Mouse (Mus musculus): Measurements from ENCODE around the gene Gm4969. TPM values are rescaled to one million over a fixed set of nuclear protein-coding genes. Genes with fewer than 3 reads are reported as not detected.
A peak's percentile ranks its signal among the peaks of the same experiment; 100 is the strongest.

The Gm4969 gene
- polyA plus RNA-seq, 1 experiment from 2014 or later: 8.2 TPM

- Histone ChIP-seq H3K27me3 (replicated peaks) (peaks cover 44% of the 10 kb centered on the region), H3K9ac (replicated peaks) (peak overlapping the region; percentile 26; the same call in 1 of the 2 replicates), H3K36me3 (peaks cover 26% of the 10 kb centered on the region), H3K9me3 (replicated peaks) (no peaks in the 10 kb centered on the region), H3K27ac (replicated peaks) (peak overlapping the region; percentile 71), H3K4me3 (replicated peaks) (peak overlapping the region; percentile 54; the same call in 1 of the 2 replicates), H3K4me1 (peaks cover 58% of the 10 kb centered on the region), H3K4me2 (peak overlapping the region; percentile 98)
- peak; percentile 36; the same call in 1 of the 2 replicates for ATAC-seq (ENCODE audit: low FRiP score)
- WGBS: 5% methylated on average over 38 of the region's 38 CpGs
Observed at GRCm38 (mm10) chr7:19092381-19093173, 25.6 kb downstream of the Gm4969 start.

GRCm38 (mm10) chr7:19091913-19092312 lies 26.3 kb downstream of the Gm4969 start:
- Histone ChIP-seq H3K4me2 (no peak overlapping the region; the same call in 1 of the 2 replicates), H3K4me3 (replicated peaks) (no peak overlapping the region), H3K36me3 (peaks cover 32% of the 10 kb centered on the region), H3K9me3 (replicated peaks) (no peaks in the 10 kb centered on the region), H3K9ac (replicated peaks) (peak overlapping the region; percentile 26; the same call in 1 of the 2 replicates), H3K4me1 (peaks cover 53% of the 10 kb centered on the region), H3K27me3 (replicated peaks) (peaks cover 42% of the 10 kb centered on the region), H3K27ac (replicated peaks) (0 out of 2 replicates have a peak overlapping the region, but pooled peaks have one; percentile 71)
- WGBS: 42% methylated on average over 17 of the region's 17 CpGs
- no peak for ATAC-seq (ENCODE audit: low FRiP score)

GRCm38 (mm10) chr7:19088813-19089212 lies 29.4 kb downstream of the Gm4969 start:
- peaks cover 34% of the 10 kb centered on the region for H3K36me3 ChIP-seq
- no peak overlapping the region for H3K27ac ChIP-seq (replicated peaks)
- no peak overlapping the region for H3K4me2 ChIP-seq
- H3K27me3 ChIP-seq (replicated peaks): peaks cover 24% of the 10 kb centered on the region
- peaks cover 44% of the 10 kb centered on the region for H3K4me1 ChIP-seq
- no peaks in the 10 kb centered on the region for H3K9me3 ChIP-seq (replicated peaks)
- H3K4me3 ChIP-seq (replicated peaks): no peak overlapping the region
- no peak overlapping the region for H3K9ac ChIP-seq (replicated peaks)
- ATAC-seq (ENCODE audit: low FRiP score): no peak
- WGBS: 48% methylated on average over 10 of the region's 10 CpGs

- peaks cover 49% of the 10 kb centered on the region for H3K36me3 ChIP-seq
Observed at GRCm38 (mm10) chr7:19086760-19087159, 31.4 kb downstream of the Gm4969 start.

GRCm38 (mm10) chr7:19086042-19086441 lies 32.1 kb downstream of the Gm4969 start:
- 16% methylated on average over 14 of the region's 14 CpGs for WGBS

More at GRCm38 (mm10) chr7:19086760-19087159, 31.4 kb downstream of the Gm4969 start:
- Histone ChIP-seq H3K4me2 (no peak overlapping the region), H3K27ac (replicated peaks) (no peak overlapping the region), H3K9ac (replicated peaks) (no peak overlapping the region), H3K27me3 (replicated peaks) (peaks cover 18% of the 10 kb centered on the region), H3K9me3 (replicated peaks) (no peaks in the 10 kb centered on the region), H3K4me3 (replicated peaks) (no peak overlapping the region), H3K4me1 (peaks cover 44% of the 10 kb centered on the region)
- WGBS: 62% methylated on average over 18 of the region's 18 CpGs
- no peak for ATAC-seq (ENCODE audit: low FRiP score)

GRCm38 (mm10) chr7:19085495-19085894 lies 32.7 kb downstream of the Gm4969 start:
- H3K9ac ChIP-seq (replicated peaks): no peak overlapping the region
- H3K27me3 ChIP-seq (replicated peaks): peaks cover 5% of the 10 kb centered on the region
- no peaks in the 10 kb centered on the region for H3K9me3 ChIP-seq (replicated peaks)

More at GRCm38 (mm10) chr7:19086042-19086441, 32.1 kb downstream of the Gm4969 start:
- Histone ChIP-seq H3K9me3 (replicated peaks) (no peaks in the 10 kb centered on the region), H3K4me1 (peaks cover 46% of the 10 kb centered on the region), H3K27me3 (replicated peaks) (peaks cover 10% of the 10 kb centered on the region), H3K36me3 (peaks cover 49% of the 10 kb centered on the region), H3K9ac (replicated peaks) (no peak overlapping the region), H3K4me2 (peak overlapping the region; percentile 5; the same call in 1 of the 2 replicates), H3K27ac (replicated peaks) (no peak overlapping the region), H3K4me3 (replicated peaks) (no peak overlapping the region)
- ATAC-seq (ENCODE audit: low FRiP score): no peak

GRCm38 (mm10) chr7:19084921-19085473 lies 33.2 kb downstream of the Gm4969 start:
- 25% methylated on average over 9 of the region's 9 CpGs for WGBS
- Histone ChIP-seq H3K9me3 (replicated peaks) (no peaks in the 10 kb centered on the region), H3K9ac (replicated peaks) (no peak overlapping the region)

More at GRCm38 (mm10) chr7:19085495-19085894, 32.7 kb downstream of the Gm4969 start:
- Histone ChIP-seq H3K4me1 (peaks cover 46% of the 10 kb centered on the region), H3K27ac (replicated peaks) (no peak overlapping the region; the same call in 1 of the 2 replicates), H3K4me2 (peak overlapping the region; percentile 5; the same call in 1 of the 2 replicates), H3K4me3 (replicated peaks) (no peak overlapping the region), H3K36me3 (peaks cover 51% of the 10 kb centered on the region)
- ATAC-seq (ENCODE audit: low FRiP score): no peak
- WGBS: 7% methylated on average over 6 of the region's 6 CpGs

GRCm38 (mm10) chr7:19084277-19084771 lies 33.8 kb downstream of the Gm4969 start:
- WGBS: 79% methylated on average over 6 of the region's 6 CpGs
- H3K27ac ChIP-seq (replicated peaks): no peak overlapping the region
- H3K9me3 ChIP-seq (replicated peaks): no peaks in the 10 kb centered on the region
- H3K36me3 ChIP-seq: peaks cover 63% of the 10 kb centered on the region
- H3K27me3 ChIP-seq (replicated peaks): no peaks in the 10 kb centered on the region
- ATAC-seq (ENCODE audit: low FRiP score): no peak
- no peak overlapping the region for H3K9ac ChIP-seq (replicated peaks)
- peak overlapping the region; percentile 15; the same call in 1 of the 2 replicates for H3K4me3 ChIP-seq (replicated peaks)
- H3K4me1 ChIP-seq: peaks cover 46% of the 10 kb centered on the region
- peak overlapping the region; percentile 40 for H3K4me2 ChIP-seq

More at GRCm38 (mm10) chr7:19084921-19085473, 33.2 kb downstream of the Gm4969 start:
- no peak overlapping the region for H3K4me3 ChIP-seq (replicated peaks)
- no peak for ATAC-seq (ENCODE audit: low FRiP score)
- H3K36me3 ChIP-seq: peaks cover 56% of the 10 kb centered on the region
- H3K27me3 ChIP-seq (replicated peaks): peaks cover 1% of the 10 kb centered on the region; the same call in 1 of the 2 replicates
- peak overlapping the region; percentile 5 for H3K4me2 ChIP-seq
- peaks cover 46% of the 10 kb centered on the region for H3K4me1 ChIP-seq
- no peak overlapping the region for H3K27ac ChIP-seq (replicated peaks)

- WGBS: 55% methylated on average over 10 of the region's 10 CpGs
- Histone ChIP-seq H3K4me3 (replicated peaks) (peak within 1 kb of the TSS; percentile 15), H3K27me3 (replicated peaks) (no peaks in the 10 kb centered on the region), H3K9me3 (replicated peaks) (no peaks in the 10 kb centered on the region), H3K4me2 (peak within 1 kb of the TSS; percentile 40), H3K4me1 (peaks cover 46% of the 10 kb centered on the region), H3K9ac (replicated peaks) (0 out of 2 replicates have a peak within 1 kb of the TSS, but pooled peaks have one; percentile 20), H3K27ac (replicated peaks) (no peak within 1 kb of the TSS), H3K36me3 (peaks cover 64% of the 10 kb centered on the region)
- ATAC-seq (ENCODE audit: low FRiP score): no peak
Observed at GRCm38 (mm10) chr7:19083701-19084100, 34.5 kb downstream of the Gm4969 start, which contains the start of gene Dmpk. Dmpk (plus strand) TSS chr7:19083849.

GRCm38 (mm10) chr7:19083096-19083495 lies 35.1 kb downstream of the Gm4969 start:
- WGBS: 59% methylated on average over 6 of the region's 6 CpGs
- H3K4me1 ChIP-seq: peaks cover 51% of the 10 kb centered on the region
- H3K27me3 ChIP-seq (replicated peaks): no peaks in the 10 kb centered on the region
- no peak overlapping the region for H3K9ac ChIP-seq (replicated peaks)
- ATAC-seq (ENCODE audit: low FRiP score): no peak
- peaks cover 66% of the 10 kb centered on the region for H3K36me3 ChIP-seq
- H3K4me2 ChIP-seq: no peak overlapping the region
- no peaks in the 10 kb centered on the region for H3K9me3 ChIP-seq (replicated peaks)
- H3K27ac ChIP-seq (replicated peaks): no peak overlapping the region
- no peak overlapping the region for H3K4me3 ChIP-seq (replicated peaks)

- Histone ChIP-seq H3K27me3 (replicated peaks) (no peaks in the 10 kb centered on the region), H3K36me3 (peaks cover 59% of the 10 kb centered on the region), H3K4me3 (replicated peaks) (no peak overlapping the region), H3K27ac (replicated peaks) (no peak overlapping the region), H3K4me2 (no peak overlapping the region), H3K4me1 (peaks cover 60% of the 10 kb centered on the region), H3K9me3 (replicated peaks) (no peaks in the 10 kb centered on the region), H3K9ac (replicated peaks) (no peak overlapping the region)
- no peak for ATAC-seq (ENCODE audit: low FRiP score)
- 83% methylated on average over 4 of the region's 4 CpGs for WGBS
Observed at GRCm38 (mm10) chr7:19082171-19082570, 36.0 kb downstream of the Gm4969 start.

Measured in neural tube, embryonic 15.5 days (tissue).